Mouse (Mus musculus) hindbrain, postnatal 0 days (tissue): Measurements from ENCODE around the gene Gucd1. TPM values are rescaled to one million over a fixed set of nuclear protein-coding genes. Genes with fewer than 3 reads are reported as not detected.
"Not testable (repeated sequence)": the region's sequence is repeated elsewhere in the genome, so short reads cannot be mapped to it uniquely, and the experiment has no call there.

Experiments used
- ATAC-seq: fragments of 200-750 bp; cut with Nextera tagmentation; 2 replicates; pipeline ENCODE4 v1.8.0; 2017; ENCODE audit warnings: mild to moderate bottlenecking, moderate TSS enrichment, moderate library complexity
- DNase-seq: peaks from one replicate; pipeline ENCODE4 v3.0.0-alpha.2; 2015; ENCODE audit warnings: low spot score
- H3K27ac ChIP-seq: fragments of 300-500 bp; sonication (generic); 2 replicates; pipeline ENCODE4 v1.5.1; 2014; ENCODE audit warnings: mild to moderate bottlenecking
- H3K27me3 ChIP-seq: fragments of 300-500 bp; sonication (generic); 2 replicates; pipeline ENCODE4 v1.6.1; 2014; ENCODE audit warnings: low read length, mixed read lengths; ENCODE audit not compliant: insufficient read depth
- H3K36me3 ChIP-seq: fragments of 300-500 bp; sonication (generic); 2 replicates; pipeline ENCODE4 v1.6.1; 2014; ENCODE audit warnings: low read length, mixed read lengths; ENCODE audit not compliant: insufficient read depth
- H3K4me1 ChIP-seq: fragments of 300-500 bp; sonication (generic); 2 replicates; pipeline ENCODE4 v1.6.1; 2014; ENCODE audit warnings: antibody characterized with exemption, low read length, mixed read lengths; ENCODE audit not compliant: insufficient read depth
- H3K4me2 ChIP-seq: fragments of 300-500 bp; sonication (generic); 2 replicates; pipeline ENCODE4 v1.6.1; 2014; ENCODE audit warnings: low read depth, mild to moderate bottlenecking, low read length, moderate library complexity, mixed read lengths
- H3K4me3 ChIP-seq: fragments of 300-500 bp; sonication (generic); 2 replicates; pipeline ENCODE4 v1.5.1; 2014; ENCODE audit warnings: low read length
- H3K9ac ChIP-seq: fragments of 300-500 bp; sonication (generic); replicated peaks from 2 replicates; pipeline ENCODE4 v1.6.1; 2014; ENCODE audit warnings: mild to moderate bottlenecking, low read length, moderate library complexity, mixed read lengths
- H3K9me3 ChIP-seq: fragments of 300-500 bp; sonication (generic); 2 replicates; pipeline ENCODE4 v1.6.1; 2016; ENCODE audit warnings: low read length, mixed read lengths
- CTCF ChIP-seq: IDR thresholded peaks from 2 replicates; pipeline ENCODE4 v1.5.1; 2016; ENCODE audit warnings: antibody characterized with exemption, control low read depth, low read depth
- WGBS: fragments of 180-500 bp; shearing (Covaris S2); extraction: QIAGEN DNeasy Blood & Tissue Kit; methylation state at CpG from one replicate; pipeline ENCODE4 v1.1.7; 2014; 5-methylcytosine and 5-hydroxymethylcytosine counted together
- polyA plus RNA-seq: library from polyadenylated mRNA; unstranded; fragments of >200 nt; fragmentation: Nextera tagmentation; extraction: Ambion mirVana; gene quantifications from 2 replicates; pipeline ENCODE4 v1.2.1, GENCODE M21; 2015
- total RNA-seq: library from RNA; depleted of rRNA; stranded (reverse); fragments of >200 nt; gene quantifications from 2 replicates; pipeline ENCODE4 v1.2.3, GENCODE M21; 2014

The Gucd1 gene
- total and polyA plus RNA-seq, 2 experiments from 2014 or later, result 15.6 to 44.3 TPM

DNA sequence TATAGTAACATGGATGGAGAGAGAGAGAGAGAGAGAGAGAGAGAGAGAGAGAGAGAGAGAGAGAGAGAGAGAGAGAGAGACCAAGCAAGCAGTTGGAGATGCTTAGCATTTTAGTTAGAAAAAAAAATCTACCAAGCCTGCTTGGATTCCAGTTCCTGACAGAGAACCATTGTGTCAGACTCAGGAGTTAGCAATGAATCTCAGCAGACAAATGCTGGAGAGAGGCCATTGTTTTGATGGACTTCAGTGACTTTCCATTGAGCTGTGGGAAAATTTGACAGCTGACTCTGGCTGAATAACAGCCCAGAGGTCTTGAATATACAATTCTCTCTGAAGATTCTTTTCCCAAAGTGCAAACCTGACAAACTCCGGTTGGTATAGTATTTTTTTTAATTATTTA is 59.9 kb downstream of the Gucd1 start:
- no peak for DNase-seq
- Histone ChIP-seq H3K4me3 (no peak overlapping the region), H3K36me3 (no peaks in the 10 kb centered on the region), H3K9ac (no peak overlapping the region), H3K4me1 (no peaks in the 10 kb centered on the region), H3K27me3 (no peaks in the 10 kb centered on the region), H3K4me2 (no peak overlapping the region), H3K27ac (no peak overlapping the region), H3K9me3 (no peaks in the 10 kb centered on the region)
- 58% methylated on average over 1 of the region's 1 CpGs for WGBS
- no peak for ATAC-seq
- TF ChIP-seq CTCF, result no peak

DNA sequence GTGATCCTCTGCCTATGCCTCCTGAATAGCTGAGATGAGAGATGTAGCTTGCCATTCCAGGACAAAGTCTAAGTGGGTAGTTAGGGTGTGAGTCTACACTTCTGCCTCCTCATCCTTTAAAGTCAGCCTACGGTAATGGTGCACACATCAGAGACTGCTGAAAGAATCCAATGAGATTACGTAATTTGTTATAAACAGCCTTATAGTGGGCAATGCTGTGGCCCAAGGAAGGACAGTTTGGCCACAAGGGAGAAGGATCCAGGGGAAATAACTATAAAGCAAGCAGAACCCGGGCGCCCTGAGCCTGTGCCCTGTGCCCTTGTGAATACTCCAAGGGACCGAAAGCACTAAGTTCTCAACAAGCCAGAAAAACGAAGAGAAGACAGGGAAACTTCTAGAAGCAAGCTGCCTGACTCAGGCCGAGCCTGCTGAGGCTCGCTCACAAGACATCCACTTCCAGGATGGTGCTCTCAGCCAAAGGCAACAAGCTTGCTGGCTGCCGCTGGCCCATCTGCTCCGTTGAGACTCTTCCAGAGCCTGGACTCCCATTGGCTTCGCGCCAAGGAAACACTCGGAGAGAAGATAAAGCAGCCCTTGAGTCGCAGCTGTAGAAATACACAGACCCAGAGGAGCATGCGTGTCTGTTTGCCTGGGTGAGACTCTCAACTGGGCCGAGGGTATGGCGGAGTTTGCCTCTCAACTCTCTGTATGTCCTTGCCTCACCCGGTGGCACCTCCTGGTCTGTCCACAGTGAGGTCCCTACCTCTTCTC is 61.5 kb downstream of the Gucd1 start:
- H3K4me2 ChIP-seq, H3K36me3 ChIP-seq, H3K27me3 ChIP-seq, H3K4me3 ChIP-seq, H3K9me3 ChIP-seq, H3K4me1 ChIP-seq, H3K9ac ChIP-seq, DNase-seq: not testable (repeated sequence)
- 52% methylated on average over 11 of the region's 18 CpGs for WGBS
- ATAC-seq, result peak; percentile 91
- H3K27ac ChIP-seq, result peak overlapping the region; percentile 20; the same call in 1 of the 2 replicates

DNA sequence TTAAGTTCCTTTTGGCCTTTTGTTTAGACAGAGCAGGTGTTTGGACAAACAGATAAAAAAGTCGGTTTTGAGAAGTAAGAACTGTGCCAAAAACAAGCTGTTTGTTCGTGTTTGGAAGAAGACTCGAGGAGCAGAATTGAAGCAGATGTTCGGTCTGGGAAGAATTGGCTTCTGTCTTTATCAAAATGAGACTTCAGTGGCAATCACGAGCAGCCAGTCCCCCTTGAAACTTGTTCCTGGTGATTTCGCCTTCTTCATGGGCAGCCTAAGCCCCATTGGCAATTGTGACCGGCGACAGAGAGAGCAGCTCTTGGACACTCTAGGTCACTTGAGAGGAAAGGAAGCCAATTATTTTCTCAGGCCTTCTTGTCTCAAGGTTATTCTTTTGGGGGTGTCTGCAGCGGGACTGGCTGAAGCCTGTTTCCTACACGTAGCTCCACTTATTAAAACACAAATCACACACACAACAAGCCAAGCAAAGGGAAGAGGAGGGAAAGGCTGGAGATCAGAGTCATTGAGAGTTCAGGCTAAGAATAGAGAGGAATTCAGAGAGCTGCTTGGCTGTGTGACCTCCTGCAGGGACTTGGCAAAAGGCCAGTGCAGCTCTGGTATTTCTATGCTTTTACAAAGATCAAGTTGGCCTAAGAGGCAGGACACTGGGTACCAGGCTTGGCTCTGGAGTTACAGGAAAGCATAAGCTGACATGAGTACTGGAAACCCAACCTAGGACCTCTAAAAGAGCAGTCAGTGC is 66.6 kb downstream of the Gucd1 start:
- Histone ChIP-seq H3K36me3 (no peaks in the 10 kb centered on the region), H3K27me3 (no peaks in the 10 kb centered on the region), H3K27ac (peak overlapping the region; percentile 68; the same call in 1 of the 2 replicates), H3K4me3 (no peak overlapping the region), H3K9me3 (no peaks in the 10 kb centered on the region), H3K4me2 (no peak overlapping the region), H3K9ac (no peak overlapping the region), H3K4me1 (peaks cover 3% of the 10 kb centered on the region; the same call in 1 of the 2 replicates)
- peak; percentile 88 for ATAC-seq
- peak; percentile 81 for DNase-seq
- 23% methylated on average over 10 of the region's 10 CpGs for WGBS
- no peak for TF ChIP-seq CTCF

DNA sequence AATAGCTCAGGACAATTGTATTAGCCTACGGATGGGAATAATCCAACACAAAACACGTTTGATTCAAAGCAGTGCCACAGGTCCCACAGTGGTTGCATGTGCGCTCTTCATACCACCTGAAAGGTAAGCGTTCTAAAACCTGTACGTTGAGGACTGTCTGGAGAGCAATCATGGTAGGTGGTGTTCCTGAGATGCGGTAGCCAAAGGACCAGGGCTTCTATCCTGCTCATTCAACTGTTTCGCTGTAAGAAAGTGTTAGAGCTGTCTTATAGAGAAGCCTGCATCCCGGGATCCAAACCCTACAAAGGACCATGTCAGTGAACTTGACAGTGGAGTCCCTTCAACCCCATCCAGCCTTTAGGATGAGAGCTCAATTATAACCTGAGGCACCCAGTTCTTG is 67.4 kb downstream of the Gucd1 start:
- peaks cover 3% of the 10 kb centered on the region; the same call in 1 of the 2 replicates for H3K4me1 ChIP-seq
- WGBS, result 88% methylated on average over 8 of the region's 8 CpGs
- H3K27me3 ChIP-seq, result no peaks in the 10 kb centered on the region
- H3K4me3 ChIP-seq, result no peak overlapping the region
- H3K4me2 ChIP-seq, result no peak overlapping the region
- no peak overlapping the region for H3K9ac ChIP-seq
- no peak for TF ChIP-seq CTCF
- H3K36me3 ChIP-seq, result no peaks in the 10 kb centered on the region
- peak overlapping the region; percentile 68; the same call in 1 of the 2 replicates for H3K27ac ChIP-seq
- H3K9me3 ChIP-seq, result no peaks in the 10 kb centered on the region
- ATAC-seq (no peak), DNase-seq (no peak)

DNA sequence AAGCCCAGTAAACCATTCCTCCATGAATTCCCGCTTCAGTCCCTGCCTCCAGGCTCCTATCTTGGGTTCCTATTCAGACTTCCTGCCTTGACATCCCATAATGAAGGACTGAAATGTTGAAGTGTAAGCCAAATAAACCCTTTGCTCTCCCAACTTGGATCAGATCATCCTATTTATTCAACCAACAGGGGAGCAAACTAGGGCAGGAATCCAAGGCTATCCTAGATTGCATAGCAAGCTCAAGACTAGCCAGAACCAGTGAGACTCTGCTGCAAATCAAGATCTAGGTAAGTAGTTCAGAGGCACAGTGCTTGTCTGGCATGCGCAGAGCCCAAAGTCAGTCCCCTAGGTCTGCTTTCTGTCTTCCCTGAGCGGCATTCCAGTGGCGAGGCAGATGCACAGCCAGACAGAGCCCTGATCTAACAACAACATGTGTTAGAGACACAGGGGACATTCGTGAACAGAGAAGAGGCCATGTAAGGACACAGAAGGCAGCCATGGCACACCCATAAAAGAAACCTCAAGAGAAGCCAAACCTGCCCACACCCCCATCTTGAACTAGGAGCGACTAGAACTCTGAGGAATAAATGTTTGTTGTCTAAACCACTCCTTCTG is 68.9 kb downstream of the Gucd1 start:
- Histone ChIP-seq H3K4me2 (no peak overlapping the region), H3K9ac (no peak overlapping the region), H3K36me3 (no peaks in the 10 kb centered on the region), H3K9me3 (no peaks in the 10 kb centered on the region), H3K4me1 (peaks cover 8% of the 10 kb centered on the region), H3K27me3 (no peaks in the 10 kb centered on the region), H3K27ac (no peak overlapping the region), H3K4me3 (no peak overlapping the region)
- ATAC-seq (no peak), DNase-seq (no peak)
- 67% methylated on average over 6 of the region's 6 CpGs for WGBS
- TF ChIP-seq CTCF, result no peak

DNA sequence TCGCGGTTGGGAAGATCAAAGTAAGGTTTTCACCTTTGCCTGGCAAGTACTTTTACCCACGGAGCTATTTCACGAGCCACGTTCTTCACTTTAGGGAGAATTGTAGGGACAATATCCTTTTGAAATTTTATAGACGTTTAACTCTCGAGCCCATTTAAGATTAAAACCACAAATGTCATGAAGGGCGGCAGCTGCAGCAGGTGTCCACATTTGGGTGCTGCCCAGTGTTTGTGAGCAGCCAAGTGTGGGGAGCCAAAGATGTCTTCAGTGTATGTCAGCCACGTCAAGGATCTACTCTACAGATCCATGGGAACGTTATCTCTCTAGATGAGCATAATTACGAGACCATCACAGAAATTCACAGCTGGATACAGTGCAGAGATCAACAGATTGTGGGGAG is 70.3 kb downstream of the Gucd1 start:
- Histone ChIP-seq H3K4me2 (no peak overlapping the region), H3K4me1 (peaks cover 8% of the 10 kb centered on the region), H3K4me3 (no peak overlapping the region), H3K36me3 (no peaks in the 10 kb centered on the region), H3K9me3 (no peaks in the 10 kb centered on the region), H3K27ac (no peak overlapping the region), H3K9ac (no peak overlapping the region), H3K27me3 (no peaks in the 10 kb centered on the region)
- ATAC-seq (no peak), DNase-seq (no peak)
- WGBS, result 85% methylated on average over 11 of the region's 11 CpGs
- TF ChIP-seq CTCF, result no peak
